Mouse (Mus musculus) spleen, adult 2 months (tissue): Measurements from ENCODE around the gene Sfn.

Experiments
- CTCF ChIP-seq: fragments of 200-500 bp; IDR thresholded peaks from 2 replicates; pipeline ENCODE4 v1.5.1; 2011; ENCODE audit warnings: mild to moderate bottlenecking, inconsistent platforms; ENCODE audit not compliant: insufficient read depth, insufficient read length, insufficient replicate concordance; ENCODE audit errors: extremely low read depth
- POLR2A ChIP-seq: fragments of 200-500 bp; IDR thresholded peaks from 2 replicates; pipeline ENCODE4 v1.6.1; 2011; ENCODE audit warnings: low read depth, low read length, inconsistent platforms

GRCm38 (mm10) chr4:133649989-133650699 is 48.2 kb upstream of the Sfn start, which contains the start of gene Zdhhc18:
- TF ChIP-seq CTCF (peak; percentile 81; the same call in 1 of the 2 replicates), POLR2A (no peak; the same call in 1 of the 2 replicates)
